Mouse (Mus musculus) inflammation-experienced regulatory T-cells, adult 6 months (primary cell): Measurements from ENCODE around the gene Tas2r140. TPM values are rescaled to one million over a fixed set of nuclear protein-coding genes. Genes with fewer than 3 reads are reported as not detected.

Experiments used
- ATAC-seq: one replicate; pipeline ENCODE4 v1.8.0; 2017
- polyA plus RNA-seq, 3 experiments: library from polyadenylated mRNA; unstranded; fragments of 100-300 nt; shearing (Covaris generic); gene quantifications; one replicate each; pipeline ENCODE4 v1.2.1; 2017

Tas2r140 gene
- not detected for polyA plus RNA-seq

DNA sequence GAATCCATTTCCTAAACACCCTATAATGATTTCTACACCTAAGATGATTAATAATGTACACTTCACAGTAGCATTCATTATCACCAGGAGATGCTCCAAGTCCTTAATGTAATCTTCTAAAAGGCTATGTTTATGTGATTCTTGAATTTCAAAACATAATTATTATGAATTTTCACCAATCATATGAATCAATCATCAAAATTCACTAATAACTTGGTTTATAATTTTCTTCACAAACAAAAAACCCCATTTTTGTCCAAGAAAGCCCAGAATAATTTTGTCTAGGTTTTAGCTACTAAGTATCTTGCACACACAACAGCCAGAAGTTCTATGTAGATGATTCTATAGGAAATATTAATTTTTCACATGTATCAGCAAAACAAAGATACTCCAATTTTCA, at the start of gene Tas2r140:
Gene Tas2r140, minus strand, starts transcription at position 101 of the 400 bp plus-strand sequence.
- ATAC-seq = no peak

DNA sequence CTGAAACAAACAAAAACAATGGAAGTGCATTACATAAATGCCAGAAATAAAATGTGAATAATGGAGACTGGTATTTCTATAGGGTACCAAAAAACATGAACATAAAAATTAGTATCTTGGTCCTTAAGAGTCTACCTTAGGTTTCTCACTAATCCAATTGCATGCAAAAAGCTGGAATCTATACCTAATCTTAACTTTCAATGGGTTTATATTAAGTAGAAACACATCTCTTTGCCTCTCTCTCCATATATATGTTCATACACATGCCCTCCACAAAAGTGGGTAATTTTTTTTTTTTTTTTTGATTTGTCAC, 48.9 kb upstream of the Tas2r140 start, which contains the start of gene Smim10l1:
Gene Smim10l1, plus strand, starts transcription at position 301 of the 313 bp plus-strand sequence.
- no peak for ATAC-seq

DNA sequence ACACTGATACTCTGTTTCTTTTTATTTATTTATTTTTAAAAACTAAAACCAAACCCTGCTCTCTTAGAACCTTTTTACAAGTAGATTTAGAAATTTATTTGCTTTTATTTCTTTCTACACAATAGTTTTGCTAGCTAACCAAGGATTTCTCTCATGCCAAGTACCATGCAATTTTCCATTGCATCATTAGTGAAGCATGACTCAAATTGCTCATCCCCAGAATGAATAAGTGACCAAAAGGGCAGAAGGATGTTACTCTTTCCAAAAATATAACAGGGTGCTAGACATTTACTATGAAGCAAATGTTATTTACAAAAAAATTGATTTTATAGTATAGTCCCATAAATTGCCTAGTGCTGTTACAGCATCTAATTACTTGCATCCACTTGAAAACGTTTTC, 46.8 kb upstream of the Tas2r140 start:
- no peak for ATAC-seq

DNA sequence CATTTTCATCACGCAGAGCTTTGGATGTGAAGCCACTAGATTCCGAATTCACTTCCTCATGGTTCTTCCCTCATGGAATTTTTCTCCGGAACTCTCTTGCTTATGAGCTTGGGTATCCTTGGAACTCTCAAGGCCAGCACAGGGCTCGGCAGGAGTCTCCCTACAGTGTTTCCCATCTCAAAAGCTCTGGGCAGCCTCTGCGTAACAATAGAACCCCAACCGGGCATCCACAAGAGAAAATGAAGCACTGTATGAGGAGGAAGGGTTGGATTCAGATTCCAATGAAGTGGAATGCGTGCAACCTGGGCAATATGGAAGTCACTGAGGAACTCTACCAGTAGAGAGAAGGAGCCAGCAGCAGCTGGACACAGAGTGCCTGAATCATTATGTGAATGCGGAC, 36.6 kb upstream of the Tas2r140 start:
- ATAC-seq = no peak

DNA sequence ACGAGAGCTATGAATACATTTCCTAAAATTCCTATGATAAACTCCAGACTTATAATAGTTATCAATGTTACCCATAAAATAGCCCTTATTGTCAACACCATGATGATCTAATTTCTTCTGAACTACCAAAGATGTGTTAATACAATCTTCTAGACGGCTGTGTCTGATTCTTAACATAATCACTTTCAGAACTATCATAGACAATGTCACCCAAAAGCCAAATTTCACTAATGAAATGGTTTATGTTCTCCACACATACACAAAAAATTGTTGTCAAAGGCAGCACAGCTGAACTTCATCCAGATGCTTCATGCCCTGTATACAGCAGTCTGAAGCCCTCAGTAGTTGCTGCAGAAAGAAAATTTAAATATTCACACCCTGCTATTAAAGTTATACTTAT, 18.6 kb downstream of the Tas2r140 start, which contains the start of gene Tas2r103:
Gene Tas2r103, minus strand, starts transcription at position 101 of the 400 bp plus-strand sequence.
- no peak for ATAC-seq

Other genes starting within 250 kb of the Tas2r140 start
- not detected for gene Tas2r123, start 208.7 kb downstream of the Tas2r140 start, polyA plus RNA-seq
- gene Tas2r116, start 200.4 kb downstream of the Tas2r140 start, polyA plus RNA-seq = not detected
- gene Tas2r110, start 187.8 kb downstream of the Tas2r140 start, polyA plus RNA-seq = not detected
- gene Tas2r113, start 162.8 kb downstream of the Tas2r140 start, polyA plus RNA-seq = not detected
- not detected for gene Tas2r125, start 146.2 kb downstream of the Tas2r140 start, polyA plus RNA-seq
- gene Tas2r129, start 104.7 kb downstream of the Tas2r140 start, polyA plus RNA-seq = not detected
- gene Tas2r131, start 97.9 kb downstream of the Tas2r140 start, polyA plus RNA-seq = not detected
- gene Tas2r109, start 74.9 kb downstream of the Tas2r140 start, polyA plus RNA-seq = not detected
- not detected for gene Tas2r103, start 18.7 kb downstream of the Tas2r140 start, polyA plus RNA-seq
- gene Smim10l1, start 49.1 kb upstream of the Tas2r140 start, polyA plus RNA-seq = 10 to 100 TPM; 12.0 to 19.5 (median 18.0) TPM
- not detected for gene 5530400C23Rik, start 236.4 kb upstream of the Tas2r140 start, polyA plus RNA-seq